Mouse (Mus musculus): ENCODE results near the gene Ccr6.

DNA sequence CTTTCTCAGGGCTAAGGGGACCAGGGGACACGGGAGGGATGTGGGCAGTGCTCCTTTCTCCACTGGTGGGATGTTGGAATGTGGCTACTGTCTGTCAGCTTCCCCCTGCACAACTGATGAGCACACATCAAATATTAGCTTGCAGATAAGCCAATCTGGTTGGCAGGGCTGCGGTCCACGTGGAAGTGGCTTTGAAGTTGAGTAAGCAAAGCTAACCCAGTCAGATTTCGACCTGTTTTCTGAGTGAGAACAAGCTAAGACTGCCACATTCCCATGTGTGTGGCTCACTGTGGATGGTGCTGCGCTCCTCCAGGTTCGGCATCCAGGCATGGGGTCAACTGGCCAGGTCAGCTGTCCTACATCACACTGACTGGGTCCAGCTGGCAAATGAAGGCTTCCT, 37.1 kb downstream of the Ccr6 start:
- no peak for TF ChIP-seq CTCF (IDR thresholded peaks at IDR 0.05; ENCODE audit: low read depth)
- TF ChIP-seq EP300 (optimal IDR thresholded peaks at IDR 0.05) = no peak
